In the genomic region with DNA sequence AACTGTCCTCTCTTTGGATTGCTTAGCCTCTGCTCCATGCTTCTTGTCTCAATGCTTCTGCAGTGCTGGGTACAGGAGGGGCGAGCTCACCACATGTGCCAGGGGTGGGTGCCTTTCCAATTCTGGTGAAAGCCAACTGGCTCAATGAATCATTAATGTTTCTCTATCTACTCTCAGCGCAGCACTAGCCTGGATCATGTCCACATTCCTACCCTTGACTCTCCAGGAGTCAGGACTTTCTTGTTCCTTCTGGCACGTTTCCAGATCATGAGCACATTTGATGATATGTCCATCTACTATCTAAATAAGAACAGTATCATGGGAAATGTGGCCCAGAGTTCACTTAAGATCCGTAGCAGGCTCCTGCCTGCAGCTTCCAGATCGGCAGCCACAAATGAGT, we compare ENCODE assay signal across 17 mouse cellular contexts.
DNase-seq lines count a peak whose midpoint lies in the region; ATAC-seq and TF ChIP-seq lines count a peak whose summit lies in the region.
"Had no signal": no experiment of that assay in that cellular context is flagged by ENCODE, and none has a peak within 500 bp of the region (broad histone marks: within the 10 kb centered on the region; RNA-seq: fewer than 3 reads in every experiment).

No protein-coding gene starts in this region.

- H3K9me3 ChIP-seq in forebrain, embryonic 14.5 days (replicated peaks; ENCODE audit: control insufficient read depth, low read length) = no peaks in the 10 kb centered on the region
- H3K9me3 ChIP-seq in forebrain, embryonic 10.5 days = no peaks in the 10 kb centered on the region
- H3K9me3 ChIP-seq in midbrain, postnatal 0 days (ENCODE audit: low read length) = no peaks in the 10 kb centered on the region
- no peaks in the 10 kb centered on the region for H3K9me3 ChIP-seq in midbrain, embryonic 13.5 days
- no peaks in the 10 kb centered on the region for H3K9me3 ChIP-seq in stomach, postnatal 0 days (ENCODE audit: control insufficient read depth, low read length)
- H3K9me3 ChIP-seq: G1E; hindbrain, embryonic 12.5 days; liver, embryonic 15.5 days; midbrain, embryonic 10.5 days had no signal

- no peaks in the 10 kb centered on the region for H3K36me3 ChIP-seq in forebrain, embryonic 14.5 days (ENCODE audit: control insufficient read depth, insufficient read depth, low read length)
- H3K36me3 ChIP-seq in forebrain, embryonic 10.5 days (replicated peaks) = no peaks in the 10 kb centered on the region
- no peaks in the 10 kb centered on the region for H3K36me3 ChIP-seq in kidney, adult 2 months (ENCODE audit: control insufficient read depth, insufficient read depth, low read length)
- H3K36me3 ChIP-seq in midbrain, postnatal 0 days (ENCODE audit: insufficient read depth, low read length) = no peaks in the 10 kb centered on the region
- H3K36me3 ChIP-seq in midbrain, embryonic 13.5 days = no peaks in the 10 kb centered on the region
- no peaks in the 10 kb centered on the region for H3K36me3 ChIP-seq in stomach, postnatal 0 days (ENCODE audit: control insufficient read depth, insufficient read depth, low read length)
- H3K36me3 ChIP-seq: G1E; hindbrain, embryonic 12.5 days; liver, embryonic 15.5 days; midbrain, embryonic 10.5 days had no signal

- TF ChIP-seq POLR2A in kidney, adult 2 months (IDR thresholded peaks at IDR 0.05; ENCODE audit: low read depth, low read length) = no peak

- peak; percentile 1 for DNase-seq in forebrain, embryonic 14.5 days (ENCODE audit: low spot score)
- no peak for DNase-seq in forebrain, embryonic 10.5 days (ENCODE audit: extremely low spot score, low spot score)
- peak; percentile 23 for DNase-seq in kidney, adult 2 months
- no peak for DNase-seq in kidney, postnatal 10 days
- peak; percentile 20 for DNase-seq in midbrain, postnatal 0 days (ENCODE audit: low spot score)
- peak; percentile 18 for DNase-seq in stomach, postnatal 0 days (ENCODE audit: low spot score)
- no peak for DNase-seq in spleen, postnatal 10 days (ENCODE audit: low spot score in 2 of 2)
- DNase-seq: cerebellum, adult 11 months; forebrain, postnatal 0 days; gastrocnemius, postnatal 10 days; layer of hippocampus, postnatal 36 days had no signal

- TF ChIP-seq CTCF in kidney, adult 2 months (conservative IDR thresholded peaks at IDR 0.05; ENCODE audit: insufficient read depth, insufficient read length, low read depth, low read length) = no peak
- no peak for TF ChIP-seq CTCF in midbrain, postnatal 0 days (IDR thresholded peaks at IDR 0.05)
- no peak for TF ChIP-seq CTCF in stomach, postnatal 0 days (IDR thresholded peaks at IDR 0.05; ENCODE audit: low read depth)

- H3K4me1 ChIP-seq in forebrain, embryonic 14.5 days (ENCODE audit: control insufficient read depth, insufficient read depth, low read length) = no peaks in the 10 kb centered on the region
- H3K4me1 ChIP-seq in forebrain, embryonic 10.5 days = no peaks in the 10 kb centered on the region
- 0 out of 2 replicates have a peak, but pooled peaks cover 5% of the 10 kb centered on the region for H3K4me1 ChIP-seq in kidney, adult 2 months (ENCODE audit: control insufficient read depth, insufficient read depth, low read length)
- H3K4me1 ChIP-seq in midbrain, postnatal 0 days (ENCODE audit: insufficient read depth, low read length) = no peaks in the 10 kb centered on the region
- no peaks in the 10 kb centered on the region for H3K4me1 ChIP-seq in midbrain, embryonic 13.5 days (replicated peaks)
- H3K4me1 ChIP-seq in stomach, postnatal 0 days (replicated peaks; ENCODE audit: control insufficient read depth, insufficient read depth) = 0 out of 2 replicates have a peak, but pooled peaks cover 2% of the 10 kb centered on the region
- H3K4me1 ChIP-seq: hindbrain, embryonic 12.5 days; liver, embryonic 15.5 days; midbrain, embryonic 10.5 days had no signal

- no peak overlapping the region for H3K4me2 ChIP-seq in forebrain, embryonic 14.5 days (ENCODE audit: low read length)
- H3K4me2 ChIP-seq in midbrain, postnatal 0 days (ENCODE audit: low read depth, low read length, poor library complexity, severe bottlenecking) = no peak overlapping the region
- H3K4me2 ChIP-seq in midbrain, embryonic 13.5 days (replicated peaks) = no peak overlapping the region
- no peak overlapping the region for H3K4me2 ChIP-seq in stomach, postnatal 0 days (replicated peaks; ENCODE audit: low read depth)
- H3K4me2 ChIP-seq: hindbrain, embryonic 12.5 days; liver, embryonic 15.5 days had no signal

- H3K27ac ChIP-seq in forebrain, embryonic 14.5 days (ENCODE audit: low read depth, low read length) = no peak overlapping the region
- H3K27ac ChIP-seq in forebrain, embryonic 10.5 days = no peak overlapping the region
- H3K27ac ChIP-seq in kidney, adult 2 months (ENCODE audit: insufficient read depth, low read depth, low read length) = no peak overlapping the region
- no peak overlapping the region for H3K27ac ChIP-seq in midbrain, postnatal 0 days (ENCODE audit: low read depth, low read length)
- H3K27ac ChIP-seq in midbrain, embryonic 13.5 days = no peak overlapping the region
- H3K27ac ChIP-seq in stomach, postnatal 0 days (replicated peaks) = no peak overlapping the region
- H3K27ac ChIP-seq: hindbrain, embryonic 12.5 days; liver, embryonic 15.5 days; midbrain, embryonic 10.5 days had no signal

- H3K27me3 ChIP-seq in forebrain, embryonic 14.5 days (replicated peaks; ENCODE audit: control insufficient read depth, insufficient read depth, low read length) = no peaks in the 10 kb centered on the region
- no peaks in the 10 kb centered on the region for H3K27me3 ChIP-seq in forebrain, embryonic 10.5 days (ENCODE audit: poor library complexity, severe bottlenecking)
- H3K27me3 ChIP-seq in kidney, adult 2 months (replicated peaks; ENCODE audit: control insufficient read depth, insufficient read depth, low read length) = no peaks in the 10 kb centered on the region
- H3K27me3 ChIP-seq in midbrain, postnatal 0 days (ENCODE audit: insufficient read depth, low read length) = no peaks in the 10 kb centered on the region
- H3K27me3 ChIP-seq in midbrain, embryonic 13.5 days = no peaks in the 10 kb centered on the region
- H3K27me3 ChIP-seq in stomach, postnatal 0 days (ENCODE audit: control insufficient read depth, insufficient read depth, low read length) = no peaks in the 10 kb centered on the region
- H3K27me3 ChIP-seq: hindbrain, embryonic 12.5 days; liver, embryonic 15.5 days had no signal

- ATAC-seq in forebrain, embryonic 14.5 days = no peak
- no peak for ATAC-seq in midbrain, postnatal 0 days (ENCODE audit: low FRiP score)
- no peak for ATAC-seq in midbrain, embryonic 13.5 days
- peak; percentile 57; the same call in 1 of the 2 replicates for ATAC-seq in stomach, postnatal 0 days (ENCODE audit: low FRiP score, low TSS enrichment)
- ATAC-seq: forebrain, postnatal 0 days had no signal

- no peak for TF ChIP-seq EP300 in stomach, postnatal 0 days (optimal IDR thresholded peaks at IDR 0.05)

- no peak overlapping the region for H3K9ac ChIP-seq in forebrain, embryonic 14.5 days (ENCODE audit: low read length)
- H3K9ac ChIP-seq in midbrain, postnatal 0 days (replicated peaks; ENCODE audit: low read length, poor library complexity, severe bottlenecking) = no peak overlapping the region
- no peak overlapping the region for H3K9ac ChIP-seq in midbrain, embryonic 13.5 days (replicated peaks)
- H3K9ac ChIP-seq in stomach, postnatal 0 days (ENCODE audit: low read length) = no peak overlapping the region
- H3K9ac ChIP-seq: forebrain, postnatal 0 days; hindbrain, embryonic 12.5 days; liver, embryonic 15.5 days had no signal

- 87% methylated on average over 5 of the region's 5 CpGs for WGBS in forebrain, embryonic 14.5 days
- WGBS in forebrain, embryonic 10.5 days = 88% methylated on average over 5 of the region's 5 CpGs
- WGBS in kidney, adult 2 months = 53% methylated on average over 5 of the region's 5 CpGs
- 80% methylated on average over 5 of the region's 5 CpGs for WGBS in midbrain, postnatal 0 days
- WGBS in midbrain, embryonic 13.5 days = 86% methylated on average over 5 of the region's 5 CpGs
- 43% methylated on average over 5 of the region's 5 CpGs for WGBS in stomach, postnatal 0 days

- H3K4me3 ChIP-seq in forebrain, embryonic 14.5 days (ENCODE audit: low read depth, low read length) = no peak overlapping the region
- no peak overlapping the region for H3K4me3 ChIP-seq in forebrain, embryonic 10.5 days
- no peak overlapping the region for H3K4me3 ChIP-seq in kidney, adult 2 months (ENCODE audit: insufficient read depth, low read depth, low read length)
- no peak overlapping the region for H3K4me3 ChIP-seq in midbrain, postnatal 0 days (ENCODE audit: low read depth, low read length)
- H3K4me3 ChIP-seq in midbrain, embryonic 13.5 days (replicated peaks) = no peak overlapping the region
- H3K4me3 ChIP-seq in stomach, postnatal 0 days (ENCODE audit: low read depth, low read length) = no peak overlapping the region
- H3K4me3 ChIP-seq: hindbrain, embryonic 12.5 days; liver, embryonic 15.5 days; midbrain, embryonic 10.5 days; myocyte had no signal

Comparison
In these comparisons a context has a peak if more than half of its experiments do, and no peak if none do; other contexts are left out.
1. DNase-seq: peak in forebrain, embryonic 14.5 days (single experiment), kidney, adult 2 months (single experiment), midbrain, postnatal 0 days (single experiment) and stomach, postnatal 0 days (single experiment); none in forebrain, embryonic 10.5 days (single experiment), kidney, postnatal 10 days (single experiment) and spleen, postnatal 10 days (0 of 2).